Mouse (Mus musculus) bone marrow, adult 2 months (tissue): ENCODE measurements at regions not wholly inside any gene's neighbourhood (a gene's known extent, or its start where the extent isn't known, plus 50 kb on each side); places are given as distances from the start of the nearest gene placed in this dataset.

Source experiments
- H3K27ac ChIP-seq: fragments of 200-500 bp; 2 replicates; pipeline ENCODE4 v1.5.1; 2012; ENCODE audit warnings: low read depth, mild to moderate bottlenecking, control low read depth, inconsistent platforms, low read length; ENCODE audit not compliant: control insufficient read depth, poor library complexity, insufficient read depth
- H3K4me1 ChIP-seq: fragments of 200-500 bp; 2 replicates; pipeline ENCODE4 v1.6.1; 2011; ENCODE audit warnings: low read length; ENCODE audit not compliant: control insufficient read depth, insufficient read depth
- H3K4me3 ChIP-seq: fragments of 200-500 bp; replicated peaks from 2 replicates; pipeline ENCODE3; 2011; ENCODE audit warnings: mild to moderate bottlenecking, low read depth, low read length, control low read depth; ENCODE audit not compliant: control insufficient read depth
- CTCF ChIP-seq: fragments of 200-500 bp; IDR thresholded peaks from 2 replicates; pipeline ENCODE4 v1.5.1; 2011; ENCODE audit warnings: low read length, control low read depth; ENCODE audit not compliant: control insufficient read depth, insufficient read depth
- POLR2A ChIP-seq: fragments of 200-500 bp; IDR thresholded peaks from 2 replicates; pipeline ENCODE4 v1.6.1; 2011; ENCODE audit warnings: low read depth, mild to moderate bottlenecking, control low read depth, low read length, borderline replicate concordance; ENCODE audit not compliant: control insufficient read depth
- WGBS: fragments of 180-500 bp; shearing (Covaris S2); methylation state at CpG from one replicate; pipeline ENCODE4 v1.1.7; 2018; 5-methylcytosine and 5-hydroxymethylcytosine counted together

DNA sequence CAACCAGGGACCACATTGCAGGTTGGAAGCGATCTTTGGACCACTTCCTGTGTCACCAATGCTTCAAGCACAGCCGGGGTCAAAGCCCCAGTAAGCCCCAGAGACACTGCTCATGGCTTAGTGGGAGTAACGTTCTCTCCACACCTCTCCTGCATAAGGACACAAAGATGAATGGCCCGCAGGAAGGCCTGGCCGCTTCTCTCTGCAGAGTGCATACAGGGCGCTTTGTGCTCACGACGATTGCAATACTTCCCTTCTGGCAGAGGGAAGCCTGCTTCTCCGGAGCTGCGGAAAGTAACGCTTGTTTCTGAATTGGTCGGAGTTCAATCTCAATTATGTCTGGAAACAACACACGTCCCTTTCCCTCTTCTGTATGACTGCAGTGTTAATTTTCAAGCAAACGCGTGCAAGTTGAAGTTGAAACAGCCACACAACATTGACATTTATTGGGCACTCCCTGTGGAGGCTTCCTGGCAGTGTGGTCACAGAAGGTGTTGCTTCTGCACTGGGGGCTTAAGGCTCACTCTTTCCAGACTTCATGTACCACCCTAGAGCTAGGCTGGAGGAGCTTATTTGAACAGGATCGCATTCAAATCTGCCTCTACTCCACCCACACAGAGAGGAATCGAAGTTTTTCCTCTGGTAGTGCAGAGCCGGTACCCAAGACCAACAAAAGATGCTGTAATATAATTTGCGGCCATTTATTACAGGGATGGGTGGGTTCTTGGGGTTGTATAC, 168.4 kb downstream of the Ndfip2 start:
- no peaks in the 10 kb centered on the region; the same call in 1 of the 2 replicates for H3K4me1 ChIP-seq
- no peak overlapping the region for H3K27ac ChIP-seq
- WGBS: 68% methylated on average over 19 of the region's 19 CpGs
- no peak overlapping the region for H3K4me3 ChIP-seq
- TF ChIP-seq POLR2A (no peak), CTCF (no peak)

DNA sequence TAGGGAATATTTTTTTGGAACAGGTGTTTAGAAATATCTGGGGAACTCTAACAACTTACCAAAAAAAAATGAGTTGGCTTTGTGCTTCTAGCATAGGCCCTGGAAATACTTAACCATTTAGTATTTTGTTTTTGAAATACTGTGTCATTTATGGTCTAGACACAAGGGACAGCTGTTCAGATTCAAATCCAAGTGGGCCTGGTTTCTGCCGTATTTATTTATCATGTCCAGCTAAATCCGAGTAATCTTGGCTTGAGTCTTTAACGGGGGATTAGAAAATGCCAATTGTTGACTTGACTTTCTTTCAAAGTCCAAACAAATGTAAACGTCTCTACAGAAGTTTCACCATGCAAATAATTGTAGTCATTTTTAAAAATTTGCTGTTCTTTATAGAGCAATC, 159.6 kb downstream of the Ndfip2 start:
- H3K27ac ChIP-seq: no peak overlapping the region
- no peak for TF ChIP-seq CTCF
- no peak for TF ChIP-seq POLR2A
- no peak overlapping the region for H3K4me3 ChIP-seq
- H3K4me1 ChIP-seq: no peaks in the 10 kb centered on the region
- 82% methylated on average over 4 of the region's 4 CpGs for WGBS

GRCm38 (mm10) chr14:105417458-105417960, 159.1 kb downstream of the Ndfip2 start:
- 82% methylated on average over 8 of the region's 8 CpGs for WGBS
- TF ChIP-seq POLR2A: no peak
- TF ChIP-seq CTCF: no peak
- Histone ChIP-seq H3K4me3 (no peak overlapping the region), H3K27ac (no peak overlapping the region), H3K4me1 (no peaks in the 10 kb centered on the region)

GRCm38 (mm10) chr14:105416964-105417363, 158.6 kb downstream of the Ndfip2 start:
- no peak for TF ChIP-seq CTCF
- no peak for TF ChIP-seq POLR2A
- H3K4me3 ChIP-seq: no peak overlapping the region

GRCm38 (mm10) chr14:105404662-105405061, 146.3 kb downstream of the Ndfip2 start:
- Histone ChIP-seq H3K4me3 (no peak overlapping the region), H3K27ac (no peak overlapping the region), H3K4me1 (no peaks in the 10 kb centered on the region)
- WGBS: 21% methylated on average over 2 of the region's 2 CpGs
- no peak for TF ChIP-seq POLR2A

More at GRCm38 (mm10) chr14:105416964-105417363, 158.6 kb downstream of the Ndfip2 start:
- Histone ChIP-seq H3K4me1 (no peaks in the 10 kb centered on the region), H3K27ac (no peak overlapping the region)
- 88% methylated on average over 7 of the region's 7 CpGs for WGBS

DNA sequence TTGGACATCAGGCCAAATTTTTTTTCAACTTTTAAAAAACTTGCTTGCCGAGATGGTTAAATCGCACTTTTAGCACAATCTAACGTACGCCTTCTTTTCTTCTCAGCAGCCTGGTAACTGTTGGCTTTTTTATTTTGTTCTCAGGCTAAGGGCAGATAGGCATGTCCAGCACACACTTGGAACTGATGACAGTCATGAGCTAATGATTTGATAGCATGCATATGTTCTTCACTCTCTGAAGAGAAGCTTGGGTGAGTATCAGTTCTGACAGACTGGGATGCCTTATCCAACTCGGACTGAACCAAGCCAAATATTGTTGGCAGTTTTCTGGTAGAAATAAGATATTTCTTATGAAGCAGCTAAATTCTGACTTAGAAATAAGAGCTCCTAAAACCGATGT, 145.9 kb downstream of the Ndfip2 start:
- Histone ChIP-seq H3K27ac (no peak overlapping the region), H3K4me1 (no peaks in the 10 kb centered on the region), H3K4me3 (no peak overlapping the region)
- TF ChIP-seq CTCF: no peak
- TF ChIP-seq POLR2A: no peak
- WGBS: 86% methylated on average over 6 of the region's 6 CpGs

DNA sequence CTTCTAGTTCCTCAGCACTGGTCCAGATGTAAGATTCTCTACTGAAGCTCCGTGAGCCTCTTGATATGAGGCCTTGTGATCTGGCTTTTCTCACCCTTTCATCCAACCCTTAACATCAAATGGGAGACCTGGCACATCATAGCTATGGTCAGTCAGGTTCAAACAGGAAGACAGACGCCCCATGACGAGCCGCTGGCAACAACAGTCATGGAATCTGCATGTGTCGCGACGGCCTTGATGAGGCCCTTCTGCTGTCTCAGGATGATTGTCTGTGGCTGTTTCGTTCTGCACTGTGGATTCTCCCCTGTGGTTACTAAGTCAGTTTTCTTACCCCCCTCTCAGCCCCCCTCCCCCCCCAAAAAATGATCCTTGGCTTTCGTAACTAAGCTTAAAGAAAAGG, 144.9 kb downstream of the Ndfip2 start:
- TF ChIP-seq CTCF: no peak
- no peak for TF ChIP-seq POLR2A
- H3K4me3 ChIP-seq: no peak overlapping the region
- 89% methylated on average over 9 of the region's 9 CpGs for WGBS
- no peaks in the 10 kb centered on the region for H3K4me1 ChIP-seq
- H3K27ac ChIP-seq: no peak overlapping the region

DNA sequence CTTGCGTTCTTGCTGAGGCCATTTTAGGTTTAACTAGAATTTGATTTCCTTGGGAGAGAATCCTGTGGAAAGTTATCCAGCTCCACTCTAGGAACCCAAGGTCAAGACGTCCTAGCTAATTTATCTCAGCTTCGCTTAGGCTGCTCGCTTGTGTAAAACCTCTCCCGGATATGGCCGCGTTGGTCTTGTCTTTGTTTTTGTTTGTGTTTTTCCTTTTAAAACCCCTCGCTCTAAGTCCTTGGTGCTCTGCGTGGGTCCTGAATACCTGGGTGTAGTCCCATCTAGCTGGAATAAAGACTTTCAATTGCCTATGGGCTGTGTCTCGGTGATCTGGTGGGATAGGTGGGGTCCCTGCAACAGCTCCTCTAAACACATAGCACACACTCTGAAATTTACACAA, 144.2 kb downstream of the Ndfip2 start:
- no peak for TF ChIP-seq CTCF
- no peak for TF ChIP-seq POLR2A
- Histone ChIP-seq H3K4me3 (no peak overlapping the region), H3K27ac (no peak overlapping the region), H3K4me1 (no peaks in the 10 kb centered on the region)
- 88% methylated on average over 10 of the region's 10 CpGs for WGBS
